Mouse (Mus musculus) stomach, embryonic 16.5 days (tissue): ENCODE data around the gene Snrnp25. TPM values are rescaled to one million over a fixed set of nuclear protein-coding genes. Genes with fewer than 3 reads are reported as not detected.

ENCODE experiments used
- ATAC-seq: fragments of 200-750 bp; cut with Nextera tagmentation; 2 replicates; pipeline ENCODE4 v1.8.0; 2017; ENCODE audit warnings: moderate number of reproducible peaks, moderate TSS enrichment; ENCODE audit not compliant: insufficient read depth, low FRiP score
- H3K27ac ChIP-seq: fragments of 300-500 bp; sonication (generic); 2 replicates; pipeline ENCODE4 v1.5.1; 2014; ENCODE audit warnings: low read length
- H3K27me3 ChIP-seq: fragments of 300-500 bp; sonication (generic); 2 replicates; pipeline ENCODE4 v1.6.1; 2014; ENCODE audit warnings: low read length, control low read depth, mixed read lengths; ENCODE audit not compliant: control insufficient read depth, insufficient read depth
- H3K36me3 ChIP-seq: fragments of 300-500 bp; sonication (generic); 2 replicates; pipeline ENCODE4 v1.6.1; 2014; ENCODE audit warnings: low read length; ENCODE audit not compliant: control insufficient read depth, insufficient read depth
- H3K4me1 ChIP-seq: fragments of 300-500 bp; sonication (generic); 2 replicates; pipeline ENCODE4 v1.6.1; 2014; ENCODE audit warnings: low read length, control low read depth, mixed read lengths; ENCODE audit not compliant: control insufficient read depth, insufficient read depth
- H3K4me2 ChIP-seq: fragments of 300-500 bp; sonication (generic); 2 replicates; pipeline ENCODE4 v1.6.1; 2014; ENCODE audit warnings: low read depth, low read length, mixed read lengths
- H3K4me3 ChIP-seq: fragments of 300-500 bp; sonication (generic); replicated peaks from 2 replicates; pipeline ENCODE4 v1.5.1; 2014; ENCODE audit warnings: mild to moderate bottlenecking, low read length
- H3K9ac ChIP-seq: fragments of 300-500 bp; sonication (generic); 2 replicates; pipeline ENCODE4 v1.6.1; 2014; ENCODE audit warnings: low read length
- H3K9me3 ChIP-seq: fragments of 300-500 bp; sonication (generic); replicated peaks from 2 replicates; pipeline ENCODE4 v1.6.1; 2016; ENCODE audit warnings: low read length, control low read depth; ENCODE audit not compliant: control insufficient read depth
- WGBS: fragments of 180-500 bp; shearing (Covaris S2); extraction: QIAGEN DNeasy Blood & Tissue Kit; methylation state at CpG from one replicate; pipeline ENCODE4 v1.1.7; 2014; 5-methylcytosine and 5-hydroxymethylcytosine counted together
- polyA plus RNA-seq: library from polyadenylated mRNA; unstranded; fragments of >200 nt; fragmentation: Nextera tagmentation; extraction: Ambion mirVana; gene quantifications from 2 replicates; pipeline ENCODE4 v1.2.1, GENCODE M21; 2015

Snrnp25 gene
- polyA plus RNA-seq, 1 experiment from 2014 or later: 44.9 TPM

DNA sequence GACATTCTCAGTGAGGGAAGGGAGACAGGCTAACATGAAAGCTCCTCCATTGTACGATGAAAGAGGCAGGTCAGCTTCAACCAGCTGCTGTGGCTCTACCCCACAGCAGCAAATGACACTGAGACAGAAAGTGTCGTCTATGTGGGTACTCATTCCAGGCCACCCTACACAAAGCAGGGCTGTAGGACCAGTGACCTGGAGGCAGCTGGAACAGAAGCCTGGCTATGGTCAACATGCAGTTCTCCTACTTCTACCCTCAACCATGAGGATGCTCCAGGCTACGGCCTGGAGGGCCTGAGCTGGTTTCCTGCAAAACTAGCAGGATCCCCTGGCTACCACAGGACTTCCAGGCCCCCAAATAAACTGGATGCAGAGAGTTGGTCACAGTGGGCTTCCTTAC lies 51.4 kb downstream of the Snrnp25 start:
- 86% methylated on average over 3 of the region's 3 CpGs for WGBS
- Histone ChIP-seq H3K4me3 (no peak overlapping the region), H3K9ac (no peak overlapping the region; the same call in 1 of the 2 replicates), H3K9me3 (no peaks in the 10 kb centered on the region), H3K27me3 (no peaks in the 10 kb centered on the region), H3K4me2 (no peak overlapping the region), H3K36me3 (0 out of 2 replicates have a peak, but pooled peaks cover 3% of the 10 kb centered on the region), H3K27ac (no peak overlapping the region), H3K4me1 (no peaks in the 10 kb centered on the region)
- no peak for ATAC-seq

Other genes with a start within 250 kb of the Snrnp25 start
- gene 4930524B15Rik, start 239.8 kb upstream of the Snrnp25 start, polyA plus RNA-seq: 0.06 TPM in 1 of 2 replicates, not detected in the other
- gene Nsg2, start 205.0 kb upstream of the Snrnp25 start, polyA plus RNA-seq: 7.8 and 8.2 TPM in 2 replicates
- gene Il9r, start 5.1 kb upstream of the Snrnp25 start, polyA plus RNA-seq: 0.07 and 0.09 TPM in 2 replicates
- gene Rhbdf1, start 16.9 kb downstream of the Snrnp25 start, polyA plus RNA-seq: 57.4 and 67.7 TPM in 2 replicates
- 32.6 and 33.8 TPM in 2 replicates for gene Mpg, start 21.1 kb downstream of the Snrnp25 start, polyA plus RNA-seq
- gene Nprl3, start 62.3 kb downstream of the Snrnp25 start, polyA plus RNA-seq: 36.8 and 37.6 TPM in 2 replicates
- 11.6 and 16.3 TPM in 2 replicates for gene Hba-x, start 71.0 kb downstream of the Snrnp25 start, polyA plus RNA-seq
- 5,545 and 5,672 TPM in 2 replicates for gene Hba-a1, start 78.1 kb downstream of the Snrnp25 start, polyA plus RNA-seq
- gene Hbq1b, start 81.5 kb downstream of the Snrnp25 start, polyA plus RNA-seq: 3.3 and 5.5 TPM in 2 replicates
- gene Hba-a2, start 91.1 kb downstream of the Snrnp25 start, polyA plus RNA-seq: 13,147 and 13,964 TPM in 2 replicates
- 0.62 and 1.2 TPM in 2 replicates for gene Hbq1a, start 94.7 kb downstream of the Snrnp25 start, polyA plus RNA-seq
- 21.3 and 21.5 TPM in 2 replicates for gene Sh3pxd2b, start 142.4 kb downstream of the Snrnp25 start, polyA plus RNA-seq
- 39.2 and 40.3 TPM in 2 replicates for gene Ubtd2, start 250.0 kb downstream of the Snrnp25 start, polyA plus RNA-seq